Mouse (Mus musculus): Measurements from ENCODE around the gene Cnnm1. TPM values are rescaled to one million over a fixed set of nuclear protein-coding genes. Genes with fewer than 3 reads are reported as not detected.
A peak's percentile ranks its signal among the peaks of the same experiment; 100 is the strongest.
"Not testable (repeated sequence)": the region's sequence is repeated elsewhere in the genome, so short reads cannot be mapped to it uniquely, and the experiment has no call there.

Cnnm1 gene
- total RNA-seq, 2 experiments from 2014 or later: 0.42 to 0.47 TPM

DNA sequence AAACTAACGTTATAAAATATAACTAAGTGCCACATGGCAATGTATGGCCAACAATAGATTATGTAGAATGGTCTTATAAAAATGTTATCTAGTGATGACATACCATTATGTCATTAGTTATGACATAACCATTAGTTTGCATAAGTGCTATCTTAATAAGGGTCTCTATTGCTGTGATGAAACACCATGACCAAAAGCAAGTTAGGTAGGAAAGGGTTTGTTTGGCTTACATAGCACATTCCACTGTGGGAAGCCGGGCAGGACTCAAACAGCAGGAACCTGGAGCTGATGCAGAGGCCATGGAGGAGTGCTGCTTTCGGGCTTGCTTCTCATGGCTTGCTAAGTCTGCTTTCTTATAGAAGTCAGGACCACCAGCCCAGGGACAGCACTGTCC lies 24.1 kb downstream of the Cnnm1 start:
- no peak for DNase-seq (ENCODE audit: low spot score in 2 of 2)

DNA sequence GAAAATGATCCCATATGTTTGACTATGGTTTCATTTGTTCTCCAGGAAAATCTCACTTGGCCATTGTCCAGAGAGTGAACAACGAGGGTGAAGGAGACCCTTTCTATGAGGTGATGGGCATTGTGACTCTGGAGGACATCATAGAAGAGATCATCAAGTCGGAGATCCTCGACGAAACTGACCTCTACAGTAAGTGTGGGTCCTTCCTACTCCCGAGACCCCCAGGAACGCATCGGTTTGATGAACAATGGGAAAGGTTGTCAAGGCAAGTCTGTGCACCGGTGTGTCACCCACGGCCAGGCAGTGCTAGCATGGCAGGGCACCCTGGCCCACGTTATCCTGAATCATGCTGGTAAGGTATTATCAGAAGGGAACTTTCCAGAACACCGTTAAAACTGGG lies 24.8 kb downstream of the Cnnm1 start:
- no peak for DNase-seq (ENCODE audit: low spot score in 2 of 2)

GRCm38 (mm10) chr19:43465601-43466255 lies 25.5 kb downstream of the Cnnm1 start:
- DNase-seq (ENCODE audit: low spot score in 2 of 2): no peak

DNA sequence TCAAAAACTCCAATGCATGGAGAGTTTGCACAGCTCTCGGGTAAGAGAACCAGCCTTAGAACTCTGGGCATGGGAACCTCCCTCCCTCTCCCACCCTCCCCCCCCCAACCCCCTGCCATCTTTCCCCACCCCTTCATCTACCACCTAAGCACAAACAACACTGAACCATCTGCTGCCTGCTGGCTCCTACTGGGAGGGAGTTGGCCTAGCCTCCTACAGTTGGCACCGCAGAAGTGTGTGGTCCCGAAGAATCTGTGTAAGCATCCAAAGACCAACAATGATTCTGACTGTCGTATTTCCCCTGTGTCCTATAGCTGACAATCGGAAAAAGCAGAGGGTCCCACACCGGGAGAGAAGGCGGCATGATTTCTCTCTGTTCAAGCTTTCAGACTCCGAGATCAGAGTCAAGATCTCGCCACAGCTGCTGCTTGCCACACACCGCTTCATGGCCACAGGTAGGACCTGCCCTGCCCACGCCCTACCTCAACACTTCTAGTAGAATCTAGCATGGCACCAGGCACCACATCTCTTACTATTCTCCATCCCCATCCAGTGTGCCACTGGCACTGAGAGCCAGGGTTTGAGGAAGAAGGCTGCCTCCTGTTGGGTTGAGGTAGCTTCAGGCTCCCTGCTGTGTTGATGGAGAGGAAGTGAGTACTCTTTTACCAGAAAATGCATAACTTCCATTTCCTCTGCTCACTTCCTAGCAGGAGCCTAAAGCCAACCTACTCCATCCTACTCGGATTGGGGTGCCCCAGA lies 27.9 kb downstream of the Cnnm1 start:
- no peak for DNase-seq (ENCODE audit: low spot score in 2 of 2)

- no peak for DNase-seq (ENCODE audit: low spot score in 2 of 2)
Measured at GRCm38 (mm10) chr19:43469333-43469732, 29.1 kb downstream of the Cnnm1 start.

GRCm38 (mm10) chr19:43472331-43472730 lies 32.1 kb downstream of the Cnnm1 start:
- no peak for DNase-seq (ENCODE audit: low spot score in 2 of 2)

GRCm38 (mm10) chr19:43472781-43473180 lies 32.5 kb downstream of the Cnnm1 start:
- DNase-seq (ENCODE audit: low spot score in 2 of 2): no peak

DNA sequence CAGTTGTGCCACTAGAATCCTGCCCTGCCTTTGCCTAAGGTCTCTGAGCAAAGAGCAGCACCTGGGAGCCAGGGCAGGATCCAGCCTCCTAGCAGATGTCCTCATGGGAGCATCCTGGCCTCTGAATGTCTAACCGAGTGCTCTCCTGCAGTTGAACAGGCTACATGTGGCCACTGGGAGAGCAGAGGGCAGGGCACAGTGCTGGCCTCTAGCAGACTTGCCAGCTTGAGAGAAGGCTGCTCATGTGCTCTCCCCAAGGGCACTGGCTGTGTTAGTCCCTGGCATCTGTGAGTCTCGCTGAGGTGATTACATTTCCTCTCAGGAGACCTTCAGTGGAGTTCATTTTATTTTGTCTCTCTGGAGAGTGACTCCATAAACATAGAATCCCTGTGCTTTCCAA lies 35.4 kb downstream of the Cnnm1 start:
- no peak for DNase-seq (ENCODE audit: low spot score in 2 of 2)

GRCm38 (mm10) chr19:43476063-43476462 lies 35.8 kb downstream of the Cnnm1 start:
- DNase-seq (ENCODE audit: low spot score in 2 of 2): no peak

DNA sequence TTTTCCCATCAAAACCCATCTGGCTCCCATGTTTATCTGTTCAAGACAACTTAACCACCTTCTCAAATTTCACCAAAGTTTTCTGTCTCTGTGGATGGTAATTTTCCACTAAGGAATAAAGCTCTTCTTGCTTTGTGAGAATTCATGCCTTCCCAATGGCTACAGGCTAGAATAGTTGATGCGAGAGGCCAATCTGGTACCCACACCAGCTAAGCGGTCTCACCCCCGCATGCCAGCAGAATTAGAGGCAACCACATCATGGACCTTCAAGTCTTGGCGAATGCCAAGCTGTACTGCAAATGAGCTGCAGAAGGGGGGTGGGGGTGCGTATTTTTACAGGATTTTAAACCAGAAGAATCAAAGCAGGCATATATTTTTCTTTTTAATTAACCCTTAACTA lies 37.2 kb downstream of the Cnnm1 start:
- DNase-seq (ENCODE audit: low spot score in 2 of 2): no peak

GRCm38 (mm10) chr19:43478891-43479290 lies 38.7 kb downstream of the Cnnm1 start:
- DNase-seq (ENCODE audit: low spot score in 2 of 2): peak in 1 of 2 experiments; percentile 53

- DNase-seq (ENCODE audit: low spot score in 2 of 2): no peak
Measured at GRCm38 (mm10) chr19:43479431-43479830, 39.2 kb downstream of the Cnnm1 start.

GRCm38 (mm10) chr19:43480512-43480911 lies 40.3 kb downstream of the Cnnm1 start:
- no peak for DNase-seq (ENCODE audit: low spot score in 2 of 2)

GRCm38 (mm10) chr19:43487429-43487828 lies 47.2 kb downstream of the Cnnm1 start:
- DNase-seq (ENCODE audit: low spot score in 2 of 2): no peak

DNA sequence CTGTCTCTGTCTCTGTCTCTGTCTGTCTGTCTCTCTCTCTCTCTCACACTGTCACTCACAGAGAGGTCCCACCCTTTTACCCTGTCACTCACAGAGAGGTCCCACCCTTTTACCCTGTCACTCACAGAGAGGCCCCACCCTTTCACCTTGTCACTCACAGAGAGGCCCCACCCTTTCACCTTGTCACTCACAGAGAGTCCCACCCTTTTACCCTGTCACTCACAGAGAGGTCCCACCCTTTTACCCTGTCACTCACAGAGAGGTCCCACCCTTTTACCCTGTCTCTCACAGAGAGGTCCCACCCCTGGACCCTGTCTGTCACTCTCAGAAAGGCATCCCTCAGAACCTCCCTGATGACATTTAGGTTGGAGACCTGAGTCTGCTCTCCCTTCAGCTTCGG lies 53.1 kb downstream of the Cnnm1 start:
- not testable (repeated sequence) for DNase-seq (ENCODE audit: low spot score in 2 of 2)

DNA sequence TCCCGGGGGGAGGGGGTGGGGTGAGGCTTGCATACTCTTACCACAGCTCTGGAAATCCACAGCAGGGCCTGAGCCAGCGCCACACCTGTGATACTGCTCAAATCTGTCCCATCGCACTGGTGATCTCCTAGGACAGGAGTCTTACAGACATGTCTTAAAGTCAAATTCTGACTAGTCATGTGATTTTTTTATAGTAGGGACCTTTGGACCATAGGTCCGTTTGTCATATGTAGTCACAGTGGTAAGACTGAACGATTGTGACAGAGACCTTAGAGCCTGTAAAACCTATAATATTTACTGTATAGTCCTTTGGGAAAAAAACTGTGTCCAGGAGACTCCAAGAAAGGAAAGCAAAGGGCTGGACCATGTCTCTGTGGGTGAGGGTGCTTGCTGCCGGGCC lies 53.6 kb downstream of the Cnnm1 start:
- DNase-seq (ENCODE audit: low spot score in 2 of 2): no peak

DNA sequence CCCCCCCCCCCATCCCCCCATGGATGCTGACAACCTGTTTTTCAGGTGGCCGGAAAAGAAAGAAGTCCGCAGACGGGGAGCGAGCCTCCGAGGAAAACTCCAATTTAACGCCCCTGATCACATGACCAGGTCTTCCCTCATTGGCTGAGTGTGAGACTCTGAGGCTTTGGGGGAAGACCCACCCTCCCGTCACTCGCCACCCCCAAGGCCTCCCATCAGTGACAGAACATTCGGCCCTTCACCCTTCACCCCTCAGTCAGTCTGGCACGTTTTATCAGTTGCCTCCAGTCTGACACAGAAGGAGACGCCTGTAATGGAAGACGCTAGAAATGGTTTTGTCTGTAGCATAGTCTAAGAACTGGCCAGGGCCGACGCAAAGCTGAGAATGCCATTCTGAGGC lies 54.7 kb downstream of the Cnnm1 start:
- DNase-seq (ENCODE audit: low spot score in 2 of 2): no peak

GRCm38 (mm10) chr19:43495846-43496245 lies 55.6 kb downstream of the Cnnm1 start:
- peak in 1 of 2 experiments; percentile 46 for DNase-seq (ENCODE audit: low spot score in 2 of 2)

DNA sequence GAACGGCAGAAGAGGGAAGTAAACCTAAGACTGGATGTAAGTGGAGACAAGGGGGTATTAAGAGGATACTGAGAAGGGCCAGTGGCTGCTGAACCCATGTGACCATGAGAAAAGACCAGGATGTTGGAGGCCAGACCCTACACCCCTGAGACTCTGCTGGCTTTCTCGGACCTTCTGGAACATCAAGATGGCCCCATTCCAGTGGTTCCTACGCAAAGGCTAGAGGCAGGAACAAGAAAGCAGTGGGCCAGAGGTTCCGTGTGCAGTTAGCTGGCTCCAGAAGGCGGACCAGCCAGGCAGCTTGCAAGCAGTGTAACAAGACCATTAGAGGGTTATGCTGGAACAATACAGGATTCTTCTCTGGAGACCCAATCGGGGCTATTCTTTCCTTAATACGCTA lies 57.2 kb downstream of the Cnnm1 start:
- no peak for DNase-seq (ENCODE audit: low spot score in 2 of 2)

DNA sequence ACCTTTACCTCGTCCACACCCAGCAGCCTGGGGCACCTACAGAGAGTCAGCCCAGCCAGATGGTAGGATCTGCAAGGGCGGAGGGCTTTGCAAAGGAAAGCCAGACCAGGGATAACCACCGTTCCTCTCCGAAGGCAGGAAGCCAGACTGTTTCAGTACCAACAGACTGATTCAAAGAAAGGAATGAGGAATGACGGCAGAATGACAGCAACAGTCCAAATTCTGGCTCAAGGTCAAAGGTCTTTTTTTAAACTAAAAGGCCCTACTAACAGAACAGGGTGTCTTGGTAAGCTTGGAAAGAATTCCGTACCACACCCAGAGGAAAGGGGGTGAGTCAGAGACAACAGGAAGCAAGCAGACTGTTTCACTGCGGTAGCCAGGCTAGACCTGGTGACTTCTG lies 58.6 kb downstream of the Cnnm1 start:
- no peak for DNase-seq (ENCODE audit: low spot score in 2 of 2)

DNA sequence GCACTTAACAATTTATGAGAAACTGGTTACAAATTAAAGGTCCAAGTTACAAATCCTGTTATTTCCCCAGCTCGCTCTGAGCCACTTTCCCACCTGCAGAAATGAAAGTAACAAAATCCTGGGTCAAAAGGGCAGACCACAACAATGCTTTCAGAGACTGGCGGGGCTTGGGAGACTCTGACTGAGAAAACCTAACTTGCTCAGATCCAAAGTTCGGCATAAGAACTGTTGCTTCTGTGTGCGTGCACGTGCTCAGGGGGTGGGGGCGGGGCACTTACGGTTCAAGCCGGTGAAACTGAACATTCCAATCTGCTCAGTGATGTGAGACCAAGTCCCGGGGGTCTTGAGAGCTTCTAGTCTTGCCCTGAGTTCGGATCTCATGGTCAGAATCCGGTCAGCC lies 62.4 kb downstream of the Cnnm1 start:
- no peak for DNase-seq (ENCODE audit: low spot score in 2 of 2)

DNA sequence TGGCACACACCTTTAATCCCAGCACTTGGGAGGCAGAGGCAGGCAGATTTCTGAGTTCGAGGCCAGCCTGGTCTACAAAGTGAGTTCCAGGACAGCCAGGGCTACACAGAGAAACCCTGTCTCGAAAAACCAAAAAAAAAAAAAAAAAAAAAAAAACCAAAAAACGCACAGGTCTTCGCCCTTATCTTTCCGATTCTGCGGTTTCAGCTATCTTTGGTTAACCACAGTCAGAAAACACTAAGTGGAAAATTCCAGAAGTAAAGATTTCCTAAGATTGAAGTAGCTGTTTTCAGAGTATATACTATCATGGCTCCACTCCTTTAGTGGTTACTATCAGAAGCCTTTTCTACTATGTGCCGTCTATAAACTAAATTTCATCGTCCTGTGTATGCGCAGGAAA lies 63.4 kb downstream of the Cnnm1 start:
- DNase-seq (ENCODE audit: low spot score in 2 of 2): not testable (repeated sequence)

- no peak for DNase-seq (ENCODE audit: low spot score in 2 of 2)
Measured at GRCm38 (mm10) chr19:43505441-43505840, 65.2 kb downstream of the Cnnm1 start.
